30 mouse cellular contexts compared by ENCODE assay signal in genomic region chr1:39740002-39740401, GRCm38 (mm10). TPM values are rescaled to one million over a fixed set of nuclear protein-coding genes. Genes with fewer than 3 reads are reported as not detected.
A peak's percentile ranks its signal among the peaks of the same experiment; 100 is the strongest.
DNase-seq lines count a peak whose midpoint lies in the region; ATAC-seq lines count a peak whose summit lies in the region.
"Had no signal": no experiment of that assay in that cellular context is flagged by ENCODE, and none has a peak within 500 bp of the region (broad histone marks: within the 10 kb centered on the region; RNA-seq: fewer than 3 reads in every experiment).

No protein-coding gene starts in this region.

- 68% methylated on average over 4 of the region's 4 CpGs for WGBS in heart, embryonic 10.5 days

- DNase-seq in adrenal gland, postnatal 14 days, result peak; percentile 2
- DNase-seq in adrenal gland, postnatal 4 days (ENCODE audit: low spot score in 2 of 2), result no peak
- DNase-seq in heart, embryonic 10.5 days (ENCODE audit: low spot score), result no peak
- no peak for DNase-seq in heart, postnatal 14 days
- no peak for DNase-seq in right cerebral cortex, postnatal 14 days
- no peak for DNase-seq in gastrocnemius, postnatal 36 days
- DNase-seq: adrenal gland, adult 8-10 months; adrenal gland, postnatal 25 days; B cell, adult 2 months; cerebellum, adult 11-12 months; cerebellum, adult 2 months; cerebellum, adult 9-10 months; cerebellum, postnatal 10 days; cerebellum, postnatal 25 days; embryo, embryonic 11 days had no signal

- H3K4me3 ChIP-seq in heart, embryonic 10.5 days, result no peak overlapping the region
- H3K4me3 ChIP-seq: embryonic facial prominence, embryonic 13.5 days; embryonic facial prominence, embryonic 15.5 days; erythroblast, embryonic 14.5 days; forebrain, embryonic 10.5 days; forebrain, embryonic 12.5 days had no signal

- H3K4me1 ChIP-seq in heart, embryonic 10.5 days, result peaks cover 32% of the 10 kb centered on the region

- H3K9me3 ChIP-seq in heart, embryonic 10.5 days, result no peaks in the 10 kb centered on the region
- H3K9me3 ChIP-seq: embryonic facial prominence, embryonic 13.5 days; embryonic facial prominence, embryonic 15.5 days; forebrain, embryonic 10.5 days; forebrain, embryonic 12.5 days; G1E had no signal

- peak; percentile 53 for ATAC-seq in common myeloid progenitor, adult 5-6 weeks (replicated peaks; ENCODE audit: low read depth, poor library complexity, severe bottlenecking)
- ATAC-seq in hematopoietic stem cell, adult 5-6 weeks (replicated peaks in 1 of 2; ENCODE audit: insufficient read depth in 1 of 2, low FRiP score in 2 of 2, low TSS enrichment in 1 of 2, low read depth in 1 of 2, poor library complexity in 2 of 2, severe bottlenecking in 2 of 2), result peak; percentile 34 to 36; a peak in 2 of 4 replicates
- ATAC-seq: activated CD4-positive, CD25-positive, alpha-beta regulatory T cell, adult 4 months; CD4-positive, CD25-positive, alpha-beta regulatory T cell, adult 4 months; forebrain, embryonic 14.5 days; forebrain, embryonic 16.5 days; Patski had no signal

- no peaks in the 10 kb centered on the region for H3K27me3 ChIP-seq in heart, embryonic 10.5 days (ENCODE audit: insufficient read depth, poor library complexity, severe bottlenecking)
- H3K27me3 ChIP-seq: CH12.LX; embryonic facial prominence, embryonic 13.5 days; embryonic facial prominence, embryonic 15.5 days; Patski had no signal

- no peaks in the 10 kb centered on the region for H3K36me3 ChIP-seq in heart, embryonic 10.5 days
- H3K36me3 ChIP-seq: embryonic facial prominence, embryonic 13.5 days; embryonic facial prominence, embryonic 15.5 days; forebrain, embryonic 10.5 days; forebrain, embryonic 12.5 days; G1E had no signal

- intact Hi-C loops in heart, postnatal 14 days (cut with DNase I), result no loop called here
- intact Hi-C loops in gastrocnemius, postnatal 36 days (cut with DNase I), result no loop called here

- peak overlapping the region; percentile 53; the same call in 1 of the 2 replicates for H3K27ac ChIP-seq in heart, embryonic 10.5 days
- H3K27ac ChIP-seq: embryonic facial prominence, embryonic 13.5 days; embryonic facial prominence, embryonic 15.5 days; forebrain, embryonic 10.5 days; forebrain, embryonic 12.5 days had no signal

RNA-seq across cellular contexts. Expression of gene Rfx8, which starts 19.2 kb away (rescaled TPM):
- total RNA-seq in adrenal gland, postnatal 14 days (2021), result 0.15 TPM in 1 of 2 replicates, not detected in the other
- total RNA-seq in adrenal gland, postnatal 4 days (2021), result under 1 TPM; 0.39 to 0.93 TPM
- polyA plus RNA-seq in heart, embryonic 10.5 days (2016; fragmentation: Nextera tagmentation; extraction: Ambion mirVana), result 0.73 and 1.4 TPM in 2 replicates
- total RNA-seq in heart, postnatal 14 days (2021), result under 1 TPM; 0.32 to 0.36 TPM
- total RNA-seq in common myeloid progenitor, adult 5-6 weeks (2017), result 0.27 TPM in 1 of 2 replicates, not detected in the other
- total RNA-seq in hematopoietic stem cell, adult 5-6 weeks (2017), result 0.65 and 3.3 TPM in 2 replicates
- not detected for total RNA-seq in gastrocnemius, postnatal 36 days (2021)
- total RNA-seq: adrenal gland, adult 18-20 months; CH12.LX had no signal
- polyA plus RNA-seq: activated CD4-positive, CD25-positive, alpha-beta regulatory T cell, adult 4 months; CD4-positive, CD25-positive, alpha-beta regulatory T cell, adult 4 months; forebrain, embryonic 12.5 days; G1E; Patski had no signal
